Mouse (Mus musculus) midbrain, postnatal 0 days (tissue): ENCODE data around the gene Casz1. TPM values are rescaled to one million over a fixed set of nuclear protein-coding genes. Genes with fewer than 3 reads are reported as not detected.

ENCODE experiments used
- ATAC-seq: fragments of 200-750 bp; cut with Nextera tagmentation; 2 replicates; pipeline ENCODE4 v1.8.0; 2017; ENCODE audit warnings: moderate number of reproducible peaks, mild to moderate bottlenecking, moderate TSS enrichment, moderate library complexity; ENCODE audit not compliant: low FRiP score
- DNase-seq: peaks from one replicate; pipeline ENCODE4 v3.0.0-alpha.2; 2015; ENCODE audit warnings: low spot score
- H3K27ac ChIP-seq: fragments of 300-500 bp; sonication (generic); 2 replicates; pipeline ENCODE4 v1.5.1; 2014; ENCODE audit warnings: low read depth, mild to moderate bottlenecking, low read length, mixed read lengths
- H3K27me3 ChIP-seq: fragments of 300-500 bp; sonication (generic); 2 replicates; pipeline ENCODE4 v1.6.1; 2014; ENCODE audit warnings: low read length, control low read depth, mixed read lengths; ENCODE audit not compliant: insufficient read depth
- H3K36me3 ChIP-seq: fragments of 300-500 bp; sonication (generic); 2 replicates; pipeline ENCODE4 v1.6.1; 2014; ENCODE audit warnings: low read length, control low read depth, mixed read lengths; ENCODE audit not compliant: insufficient read depth
- H3K4me1 ChIP-seq: fragments of 300-500 bp; sonication (generic); 2 replicates; pipeline ENCODE4 v1.6.1; 2014; ENCODE audit warnings: mild to moderate bottlenecking, control low read depth, antibody characterized with exemption, low read length, mixed read lengths; ENCODE audit not compliant: insufficient read depth
- H3K4me2 ChIP-seq: fragments of 300-500 bp; sonication (generic); 2 replicates; pipeline ENCODE4 v1.6.1; 2014; ENCODE audit warnings: low read depth, mild to moderate bottlenecking, low read length, mixed read lengths; ENCODE audit not compliant: poor library complexity, severe bottlenecking
- H3K4me3 ChIP-seq: fragments of 300-500 bp; sonication (generic); 2 replicates; pipeline ENCODE4 v1.5.1; 2014; ENCODE audit warnings: low read depth, mild to moderate bottlenecking, low read length, moderate library complexity
- H3K9ac ChIP-seq: fragments of 300-500 bp; sonication (generic); replicated peaks from 2 replicates; pipeline ENCODE4 v1.6.1; 2014; ENCODE audit warnings: mild to moderate bottlenecking, low read length, moderate library complexity, mixed read lengths; ENCODE audit not compliant: poor library complexity, severe bottlenecking
- H3K9me3 ChIP-seq: fragments of 300-500 bp; sonication (generic); 2 replicates; pipeline ENCODE4 v1.6.1; 2016; ENCODE audit warnings: low read length, control low read depth
- CTCF ChIP-seq: IDR thresholded peaks from 2 replicates; pipeline ENCODE4 v1.5.1; 2016; ENCODE audit warnings: antibody characterized with exemption, mild to moderate bottlenecking
- WGBS: fragments of 180-500 bp; shearing (Covaris S2); extraction: QIAGEN DNeasy Blood & Tissue Kit; methylation state at CpG from one replicate; pipeline ENCODE4 v1.1.7; 2014; 5-methylcytosine and 5-hydroxymethylcytosine counted together
- polyA plus RNA-seq: library from polyadenylated mRNA; unstranded; fragments of >200 nt; fragmentation: Nextera tagmentation; extraction: Ambion mirVana; gene quantifications from 2 replicates; pipeline ENCODE4 v1.2.1, GENCODE M21; 2015
- total RNA-seq: library from RNA; depleted of rRNA; stranded (reverse); fragments of >200 nt; gene quantifications from 2 replicates; pipeline ENCODE4 v1.2.3, GENCODE M21; 2014

The Casz1 gene
- total and polyA plus RNA-seq, 2 experiments from 2014 or later = 2.0 to 3.7 TPM

- no peaks in the 10 kb centered on the region for H3K4me1 ChIP-seq
- 57% methylated on average over 14 of the region's 15 CpGs for WGBS
- H3K4me3 ChIP-seq = no peak overlapping the region
- no peak overlapping the region for H3K9ac ChIP-seq
- H3K4me2 ChIP-seq = no peak overlapping the region
- no peak for TF ChIP-seq CTCF
- 0 out of 2 replicates have a peak, but pooled peaks cover 3% of the 10 kb centered on the region for H3K27me3 ChIP-seq
- H3K27ac ChIP-seq = no peak overlapping the region
- DNase-seq (peak; percentile 20), ATAC-seq (no peak)
- no peaks in the 10 kb centered on the region for H3K9me3 ChIP-seq
- H3K36me3 ChIP-seq = no peaks in the 10 kb centered on the region
Measured at GRCm38 (mm10) chr4:148915849-148916248, 111.6 kb downstream of the Casz1 start.

DNA sequence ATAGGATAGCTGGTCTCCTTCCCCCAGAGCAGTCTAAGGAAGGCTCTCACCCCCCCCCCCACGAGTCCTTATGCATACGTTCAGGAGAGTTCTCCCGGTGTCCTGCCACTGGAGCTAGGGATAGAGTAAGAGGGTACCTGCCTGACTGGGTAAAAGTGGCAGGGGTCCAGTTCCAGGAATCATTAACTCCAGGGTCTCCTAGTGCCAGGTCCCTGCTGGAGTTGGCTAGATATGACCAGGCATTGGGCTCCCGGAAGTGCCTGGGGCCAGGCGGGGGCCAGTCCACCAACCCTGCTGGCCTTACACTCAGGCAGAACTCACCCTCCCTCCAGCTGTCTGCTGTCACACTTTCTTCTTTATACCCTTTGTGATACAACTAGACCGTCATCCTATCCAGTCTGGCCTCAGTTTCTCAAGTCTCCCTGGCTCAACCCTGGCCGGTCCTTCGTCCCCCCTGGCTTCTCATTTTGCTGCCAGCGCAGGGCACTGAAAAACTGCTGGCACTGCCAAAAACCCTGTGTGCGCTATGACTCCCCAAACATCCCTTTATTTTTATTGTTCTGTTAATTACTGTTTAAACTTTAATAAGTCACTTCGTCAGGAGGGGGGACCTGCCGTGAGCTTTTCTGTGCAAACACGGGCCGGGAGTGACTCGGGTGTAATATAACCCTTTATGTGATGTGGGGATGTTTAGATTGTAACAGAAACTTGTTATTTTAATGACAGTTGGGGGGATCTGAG is 114.6 kb downstream of the Casz1 start:
- no peak for TF ChIP-seq CTCF
- WGBS = 68% methylated on average over 14 of the region's 15 CpGs
- DNase-seq (no peak), ATAC-seq (no peak)
- Histone ChIP-seq H3K27me3 (0 out of 2 replicates have a peak, but pooled peaks cover 3% of the 10 kb centered on the region), H3K27ac (no peak overlapping the region), H3K4me1 (peaks cover 11% of the 10 kb centered on the region; the same call in 1 of the 2 replicates), H3K4me3 (no peak overlapping the region), H3K4me2 (no peak overlapping the region), H3K36me3 (no peaks in the 10 kb centered on the region), H3K9me3 (no peaks in the 10 kb centered on the region), H3K9ac (no peak overlapping the region)

DNA sequence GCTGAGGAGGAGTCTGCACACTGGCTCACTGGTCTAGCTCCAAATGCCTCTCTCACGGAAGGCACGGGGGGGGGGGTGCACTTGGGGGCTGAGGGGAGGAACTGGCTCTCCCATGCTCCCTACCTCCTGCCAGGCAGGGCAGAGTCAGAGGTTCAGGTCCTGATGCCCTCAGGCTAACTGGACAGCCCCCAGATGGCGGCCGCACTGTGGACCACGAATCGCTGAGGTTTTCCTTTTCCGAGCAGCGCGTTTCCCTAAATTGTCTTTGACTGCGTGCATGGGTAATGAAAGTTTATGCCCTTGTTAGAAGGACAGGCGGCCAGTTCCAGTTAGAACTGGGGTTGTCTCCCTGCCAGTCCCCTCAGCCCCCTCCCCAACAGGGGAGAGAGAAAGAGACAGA is 116.4 kb downstream of the Casz1 start:
- DNase-seq (no peak), ATAC-seq (no peak)
- Histone ChIP-seq H3K4me3 (no peak overlapping the region), H3K27me3 (0 out of 2 replicates have a peak, but pooled peaks cover 8% of the 10 kb centered on the region), H3K27ac (no peak overlapping the region), H3K4me2 (no peak overlapping the region), H3K9me3 (no peaks in the 10 kb centered on the region), H3K36me3 (no peaks in the 10 kb centered on the region), H3K4me1 (peaks cover 11% of the 10 kb centered on the region; the same call in 1 of the 2 replicates), H3K9ac (no peak overlapping the region)
- 58% methylated on average over 11 of the region's 11 CpGs for WGBS
- no peak for TF ChIP-seq CTCF

GRCm38 (mm10) chr4:148922221-148922700 is 118.0 kb downstream of the Casz1 start:
- no peak for ATAC-seq
- no peak for TF ChIP-seq CTCF
- H3K4me1 ChIP-seq = peaks cover 11% of the 10 kb centered on the region; the same call in 1 of the 2 replicates
- no peaks in the 10 kb centered on the region for H3K9me3 ChIP-seq
- no peaks in the 10 kb centered on the region for H3K36me3 ChIP-seq
- H3K27ac ChIP-seq = no peak overlapping the region
- no peak overlapping the region for H3K4me3 ChIP-seq
- no peak overlapping the region for H3K9ac ChIP-seq
- H3K27me3 ChIP-seq = 0 out of 2 replicates have a peak, but pooled peaks cover 12% of the 10 kb centered on the region
- DNase-seq = no peak
- peak overlapping the region; percentile 34 for H3K4me2 ChIP-seq
- WGBS = 18% methylated on average over 16 of the region's 16 CpGs

- H3K36me3 ChIP-seq = no peaks in the 10 kb centered on the region
- no peaks in the 10 kb centered on the region for H3K9me3 ChIP-seq
- WGBS = 82% methylated on average over 9 of the region's 9 CpGs
- peaks cover 11% of the 10 kb centered on the region; the same call in 1 of the 2 replicates for H3K4me1 ChIP-seq
- no peak overlapping the region for H3K4me2 ChIP-seq
- H3K4me3 ChIP-seq = no peak overlapping the region
- H3K9ac ChIP-seq = no peak overlapping the region
- no peak for DNase-seq
- no peak for TF ChIP-seq CTCF
- no peak overlapping the region for H3K27ac ChIP-seq
- no peak for ATAC-seq
- 0 out of 2 replicates have a peak, but pooled peaks cover 13% of the 10 kb centered on the region for H3K27me3 ChIP-seq
Measured at GRCm38 (mm10) chr4:148923414-148923813, 119.2 kb downstream of the Casz1 start.

DNA sequence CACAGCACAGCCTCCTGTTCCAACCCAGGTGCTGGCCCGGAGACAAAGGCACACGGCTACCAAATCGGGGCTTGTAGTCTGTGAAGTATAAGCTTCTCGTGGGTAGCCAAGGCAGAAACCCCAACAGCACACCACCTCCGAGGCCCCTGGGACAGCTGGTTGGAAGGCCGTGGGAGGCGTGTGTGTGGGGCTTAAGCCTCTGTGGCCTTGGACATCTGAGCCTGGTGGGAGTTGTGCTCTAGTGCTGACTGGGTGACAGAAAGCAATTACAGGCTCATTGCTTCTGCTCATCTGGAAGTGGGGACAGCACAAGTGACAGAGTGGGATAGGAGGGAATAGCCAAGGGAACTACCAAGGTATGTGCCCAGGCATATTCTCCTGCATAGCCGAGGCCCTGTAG is 119.7 kb downstream of the Casz1 start:
- TF ChIP-seq CTCF = no peak
- H3K27ac ChIP-seq = no peak overlapping the region
- H3K4me1 ChIP-seq = peaks cover 11% of the 10 kb centered on the region; the same call in 1 of the 2 replicates

More for the DNA sequence above, 119.7 kb downstream of the Casz1 start:
- Histone ChIP-seq H3K9ac (no peak overlapping the region), H3K9me3 (no peaks in the 10 kb centered on the region), H3K27me3 (0 out of 2 replicates have a peak, but pooled peaks cover 13% of the 10 kb centered on the region), H3K4me3 (no peak overlapping the region), H3K36me3 (no peaks in the 10 kb centered on the region), H3K4me2 (no peak overlapping the region)
- DNase-seq (no peak), ATAC-seq (no peak)
- WGBS = 56% methylated on average over 8 of the region's 8 CpGs
